Mouse (Mus musculus) lung, postnatal 0 days (tissue): ENCODE measurements around the gene Trf. TPM values are rescaled to one million over a fixed set of nuclear protein-coding genes. Genes with fewer than 3 reads are reported as not detected.
"Not testable (repeated sequence)": the region's sequence is repeated elsewhere in the genome, so short reads cannot be mapped to it uniquely, and the experiment has no call there.

Experiments
- ATAC-seq: fragments of 200-750 bp; cut with Nextera tagmentation; 2 replicates; pipeline ENCODE4 v1.8.0; 2017; ENCODE audit warnings: moderate library complexity
- DNase-seq: peaks from one replicate; pipeline ENCODE4 v3.0.0-alpha.2; 2016; ENCODE audit warnings: low spot score
- H3K27ac ChIP-seq: fragments of 300-500 bp; sonication (generic); 2 replicates; pipeline ENCODE4 v1.5.1; 2014; ENCODE audit warnings: antibody characterized with exemption, mild to moderate bottlenecking, low read length, mixed read lengths
- H3K27me3 ChIP-seq: fragments of 300-500 bp; sonication (generic); replicated peaks from 2 replicates; pipeline ENCODE4 v1.6.1; 2014; ENCODE audit warnings: low read length, mixed read lengths; ENCODE audit not compliant: insufficient read depth
- H3K36me3 ChIP-seq: fragments of 300-500 bp; sonication (generic); 2 replicates; pipeline ENCODE4 v1.6.1; 2014; ENCODE audit warnings: low read length, mixed read lengths; ENCODE audit not compliant: insufficient read depth
- H3K4me1 ChIP-seq: fragments of 300-500 bp; sonication (generic); 2 replicates; pipeline ENCODE4 v1.6.1; 2014; ENCODE audit warnings: antibody characterized with exemption, low read depth, low read length, mixed read lengths; ENCODE audit not compliant: insufficient read depth
- H3K4me2 ChIP-seq: fragments of 300-500 bp; sonication (generic); replicated peaks from 2 replicates; pipeline ENCODE4 v1.6.1; 2014; ENCODE audit warnings: low read depth, mild to moderate bottlenecking, low read length, moderate library complexity, mixed read lengths
- H3K4me3 ChIP-seq: fragments of 300-500 bp; sonication (generic); 2 replicates; pipeline ENCODE4 v1.5.1; 2014; ENCODE audit warnings: low read depth, low read length
- H3K9ac ChIP-seq: fragments of 300-500 bp; sonication (generic); replicated peaks from 2 replicates; pipeline ENCODE4 v1.6.1; 2014; ENCODE audit warnings: low read depth, mild to moderate bottlenecking
- H3K9me3 ChIP-seq: fragments of 300-500 bp; sonication (generic); 2 replicates; pipeline ENCODE4 v1.6.1; 2016; ENCODE audit warnings: low read length, mixed read lengths
- CTCF ChIP-seq: IDR thresholded peaks from 2 replicates; pipeline ENCODE4 v1.5.1; 2016; ENCODE audit warnings: antibody characterized with exemption, mild to moderate bottlenecking
- EP300 ChIP-seq: IDR thresholded peaks from 2 replicates; pipeline ENCODE4 v1.6.1; 2016; ENCODE audit warnings: antibody characterized with exemption, mild to moderate bottlenecking, control low read depth
- WGBS: fragments of 180-500 bp; shearing (Covaris S2); extraction: QIAGEN DNeasy Blood & Tissue Kit; methylation state at CpG from one replicate; pipeline ENCODE4 v1.1.7; 2014; 5-methylcytosine and 5-hydroxymethylcytosine counted together
- polyA plus RNA-seq: library from polyadenylated mRNA; unstranded; fragments of >200 nt; fragmentation: Nextera tagmentation; extraction: Ambion mirVana; gene quantifications from 2 replicates; pipeline ENCODE4 v1.2.1, GENCODE M21; 2015

Gene Trf
- polyA plus RNA-seq, 1 experiment from 2014 or later = 670 TPM

- Histone ChIP-seq H3K4me3 (no peak overlapping the region), H3K9me3 (no peaks in the 10 kb centered on the region), H3K9ac (no peak overlapping the region), H3K36me3 (no peaks in the 10 kb centered on the region), H3K4me1 (peaks cover 6% of the 10 kb centered on the region), H3K4me2 (no peak overlapping the region), H3K27ac (no peak overlapping the region), H3K27me3 (no peaks in the 10 kb centered on the region)
- no peak for DNase-seq
- TF ChIP-seq EP300 (no peak), CTCF (0 out of 2 replicates have a peak, but pooled peaks have one; percentile 19)
- no peak for ATAC-seq
- WGBS = 96% methylated on average over 7 of the region's 7 CpGs
Measured at GRCm38 (mm10) chr9:103175692-103176091, 54.6 kb downstream of the Trf start.

DNA sequence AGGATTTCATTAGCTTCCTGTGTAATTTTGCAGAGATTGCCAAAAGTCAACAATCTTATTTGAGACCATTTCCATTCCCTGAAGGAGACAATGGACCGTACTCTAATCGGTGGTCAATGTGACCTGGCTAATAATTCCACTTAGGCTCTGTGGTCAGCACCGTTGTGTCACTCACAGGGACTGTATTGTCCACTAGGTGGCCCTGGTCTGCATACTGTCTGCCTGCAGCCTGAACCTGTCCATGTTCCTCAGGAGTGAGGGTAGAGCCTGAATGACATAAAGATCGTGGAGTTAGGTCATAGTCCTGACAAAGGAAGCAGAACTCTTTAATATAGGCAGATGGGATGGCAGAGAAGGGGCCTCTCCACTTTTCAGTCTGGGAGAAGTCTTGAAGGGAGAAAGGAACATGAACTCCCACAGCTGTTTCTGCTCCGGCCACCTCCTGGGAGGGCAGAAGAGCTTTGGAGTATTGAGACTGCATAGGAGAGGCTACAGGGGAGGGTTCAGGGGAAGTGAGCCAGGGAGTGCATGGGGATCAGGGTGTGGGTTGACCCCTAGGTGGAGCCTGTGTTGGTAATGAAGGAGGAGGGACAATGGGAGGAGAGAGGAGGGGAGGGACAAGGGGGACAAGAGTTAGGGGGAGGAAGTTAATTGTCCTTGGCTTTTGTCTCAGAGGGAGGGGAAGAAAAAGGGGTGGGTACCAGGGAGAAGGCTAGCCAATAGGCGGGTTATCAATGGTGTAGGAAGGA is 55.3 kb downstream of the Trf start:
- Histone ChIP-seq H3K27ac (no peak overlapping the region), H3K4me1 (no peaks in the 10 kb centered on the region; the same call in 1 of the 2 replicates), H3K4me2 (no peak overlapping the region), H3K4me3 (no peak overlapping the region), H3K36me3 (no peaks in the 10 kb centered on the region), H3K9me3 (no peaks in the 10 kb centered on the region), H3K27me3 (no peaks in the 10 kb centered on the region), H3K9ac (no peak overlapping the region)
- TF ChIP-seq EP300 = no peak
- TF ChIP-seq CTCF = peak; percentile 86
- 56% methylated on average over 6 of the region's 6 CpGs for WGBS
- peak; percentile 69 for DNase-seq
- peak; percentile 79 for ATAC-seq

- 48% methylated on average over 7 of the region's 7 CpGs for WGBS
- H3K9ac ChIP-seq = no peak overlapping the region
- DNase-seq (peak; percentile 17), ATAC-seq (peak; percentile 46)
- no peaks in the 10 kb centered on the region for H3K4me1 ChIP-seq
- no peak overlapping the region for H3K27ac ChIP-seq
- no peak overlapping the region for H3K4me2 ChIP-seq
- H3K4me3 ChIP-seq = no peak overlapping the region
- H3K9me3 ChIP-seq = no peaks in the 10 kb centered on the region
- no peaks in the 10 kb centered on the region for H3K36me3 ChIP-seq
- no peaks in the 10 kb centered on the region for H3K27me3 ChIP-seq
- no peak for TF ChIP-seq CTCF
- no peak for TF ChIP-seq EP300
Measured at GRCm38 (mm10) chr9:103168771-103169170, 61.5 kb downstream of the Trf start.

DNA sequence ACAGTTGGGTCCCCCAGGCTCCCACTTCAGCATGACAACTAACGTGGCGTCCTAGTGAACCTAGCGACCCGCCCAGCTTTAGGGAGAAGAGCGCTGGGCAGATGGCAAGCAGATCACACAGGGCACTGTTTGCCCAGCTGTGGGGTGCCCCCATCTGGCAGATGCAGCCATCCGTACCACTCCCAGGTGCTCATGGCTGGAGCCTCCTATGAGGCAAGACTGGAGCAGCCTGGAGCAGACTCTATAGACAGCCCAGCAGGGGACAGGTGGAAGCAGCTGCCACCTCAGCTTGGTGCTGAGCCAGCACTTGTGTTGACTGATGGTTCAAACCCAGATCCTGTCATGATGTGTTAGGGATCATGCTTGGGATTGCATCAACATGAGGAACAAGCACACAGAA is 62.2 kb downstream of the Trf start:
- Histone ChIP-seq H3K36me3 (no peaks in the 10 kb centered on the region), H3K4me1 (no peaks in the 10 kb centered on the region), H3K9me3 (no peaks in the 10 kb centered on the region), H3K9ac (no peak overlapping the region), H3K4me3 (no peak overlapping the region), H3K27me3 (no peaks in the 10 kb centered on the region), H3K27ac (no peak overlapping the region), H3K4me2 (no peak overlapping the region)
- 81% methylated on average over 6 of the region's 6 CpGs for WGBS
- ATAC-seq (no peak), DNase-seq (no peak)
- TF ChIP-seq CTCF (no peak; the same call in 1 of the 2 replicates), EP300 (no peak)

DNA sequence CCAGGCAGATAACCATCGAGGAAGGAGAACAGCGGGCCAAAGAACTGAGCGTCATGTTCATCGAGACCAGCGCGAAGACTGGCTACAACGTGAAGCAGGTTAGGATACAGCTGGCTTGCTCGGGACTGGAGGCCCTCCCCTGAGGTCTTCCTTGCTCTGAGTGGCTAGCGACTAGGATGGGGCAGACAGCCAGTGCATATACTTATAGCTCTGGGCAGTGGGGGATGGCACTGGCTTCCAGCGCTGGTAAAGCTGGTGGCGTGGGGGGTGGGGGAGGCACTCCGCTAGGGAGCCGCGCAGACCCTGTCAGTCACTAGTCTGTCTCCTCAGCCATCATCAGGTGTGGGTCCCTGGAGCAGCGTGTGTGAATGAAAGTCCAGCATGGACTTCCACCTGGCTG is 66.4 kb downstream of the Trf start:
- Histone ChIP-seq H3K9ac (no peak overlapping the region), H3K4me2 (no peak overlapping the region), H3K27me3 (no peaks in the 10 kb centered on the region), H3K27ac (no peak overlapping the region), H3K36me3 (no peaks in the 10 kb centered on the region), H3K4me3 (no peak overlapping the region), H3K9me3 (no peaks in the 10 kb centered on the region), H3K4me1 (no peaks in the 10 kb centered on the region)
- ATAC-seq = no peak
- 76% methylated on average over 15 of the region's 15 CpGs for WGBS
- no peak for TF ChIP-seq CTCF
- no peak for DNase-seq

DNA sequence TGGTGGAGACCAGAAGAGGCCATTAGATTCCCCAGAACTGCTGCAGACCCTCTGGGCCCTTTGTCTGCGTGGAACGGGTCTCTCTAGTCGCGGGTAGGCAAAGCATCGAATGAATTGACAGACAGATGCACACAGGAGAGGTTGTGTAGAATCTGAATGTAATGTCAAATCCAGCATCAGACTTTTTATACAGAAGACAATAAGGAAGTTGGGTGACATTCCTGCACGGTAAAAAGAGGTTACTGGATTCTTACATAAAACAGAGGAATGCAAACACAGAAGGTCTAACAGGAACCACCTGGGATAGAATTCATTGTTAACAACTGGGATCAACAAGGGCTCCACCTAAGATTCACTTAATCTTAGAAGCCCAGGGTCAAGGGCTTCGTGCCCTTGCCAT is 75.1 kb downstream of the Trf start:
- not testable (repeated sequence) for ATAC-seq, H3K4me1 ChIP-seq, H3K4me2 ChIP-seq, H3K9me3 ChIP-seq, H3K27ac ChIP-seq, H3K27me3 ChIP-seq, DNase-seq, H3K9ac ChIP-seq, H3K4me3 ChIP-seq, H3K36me3 ChIP-seq
- 74% methylated on average over 7 of the region's 7 CpGs for WGBS
